Mouse (Mus musculus) left cerebral cortex, adult 11 months (tissue): ENCODE results near the gene Olfr960.

ENCODE experiments used
- DNase-seq: peaks from one replicate; pipeline ENCODE4 v3.0.0; 2022; ENCODE audit warnings: low spot score

Olfr960 gene

GRCm38 (mm10) chr9:39621073-39621472, at the start of gene Olfr960:
Gene Olfr960 (plus strand): TSS chr9:39621373.
- DNase-seq, result no peak

- no peak for DNase-seq
Measured at GRCm38 (mm10) chr9:39575469-39575868, 45.7 kb upstream of the Olfr960 start, which contains the start of gene Olfr959. Gene Olfr959 (minus strand): TSS chr9:39575569.

- DNase-seq, result no peak
Measured at GRCm38 (mm10) chr9:39577050-39577449, 44.1 kb upstream of the Olfr960 start.

GRCm38 (mm10) chr9:39602536-39603332, 18.4 kb upstream of the Olfr960 start:
- DNase-seq, result no peak

- no peak for DNase-seq
Measured at GRCm38 (mm10) chr9:39603333-39603845, 17.8 kb upstream of the Olfr960 start.

GRCm38 (mm10) chr9:39603999-39604453, 17.1 kb upstream of the Olfr960 start, which contains the start of gene AW551984:
Gene AW551984 (minus strand): TSS chr9:39604403.
- no peak for DNase-seq

GRCm38 (mm10) chr9:39608497-39608896, 12.7 kb upstream of the Olfr960 start:
- DNase-seq, result no peak

GRCm38 (mm10) chr9:39610355-39610754, 10.8 kb upstream of the Olfr960 start, which contains the start of gene Olfr148:
Gene Olfr148 (plus strand): TSS chr9:39610655.
- DNase-seq, result no peak

GRCm38 (mm10) chr9:39611953-39612352, 9.2 kb upstream of the Olfr960 start:
- DNase-seq, result no peak

GRCm38 (mm10) chr9:39623783-39624182, 2.6 kb downstream of the Olfr960 start:
- no peak for DNase-seq

- no peak for DNase-seq
Measured at GRCm38 (mm10) chr9:39624711-39625110, 3.5 kb downstream of the Olfr960 start.

- DNase-seq, result no peak
Measured at GRCm38 (mm10) chr9:39629069-39629468, 7.9 kb downstream of the Olfr960 start.

GRCm38 (mm10) chr9:39633913-39634594, 12.9 kb downstream of the Olfr960 start:
- no peak for DNase-seq

- no peak for DNase-seq
Measured at GRCm38 (mm10) chr9:39644785-39645184, 23.6 kb downstream of the Olfr960 start, which contains the start of gene Olfr961. Gene Olfr961 (plus strand): TSS chr9:39645085.

- no peak for DNase-seq
Measured at GRCm38 (mm10) chr9:39647382-39647781, 26.2 kb downstream of the Olfr960 start.

- DNase-seq, result no peak
Measured at GRCm38 (mm10) chr9:39654756-39655396, 33.7 kb downstream of the Olfr960 start.

GRCm38 (mm10) chr9:39666905-39667304, 45.7 kb downstream of the Olfr960 start, which contains the start of gene Olfr963:
Gene Olfr963 (plus strand): TSS chr9:39667205.
- DNase-seq, result no peak

GRCm38 (mm10) chr9:39669723-39670122, 48.5 kb downstream of the Olfr960 start:
- no peak for DNase-seq
